Mouse (Mus musculus): Measurements from ENCODE around the gene Exosc10. TPM values are rescaled to one million over a fixed set of nuclear protein-coding genes. Genes with fewer than 3 reads are reported as not detected.

Gene Exosc10
- total RNA-seq, 1 experiment: 78.4 TPM

DNA sequence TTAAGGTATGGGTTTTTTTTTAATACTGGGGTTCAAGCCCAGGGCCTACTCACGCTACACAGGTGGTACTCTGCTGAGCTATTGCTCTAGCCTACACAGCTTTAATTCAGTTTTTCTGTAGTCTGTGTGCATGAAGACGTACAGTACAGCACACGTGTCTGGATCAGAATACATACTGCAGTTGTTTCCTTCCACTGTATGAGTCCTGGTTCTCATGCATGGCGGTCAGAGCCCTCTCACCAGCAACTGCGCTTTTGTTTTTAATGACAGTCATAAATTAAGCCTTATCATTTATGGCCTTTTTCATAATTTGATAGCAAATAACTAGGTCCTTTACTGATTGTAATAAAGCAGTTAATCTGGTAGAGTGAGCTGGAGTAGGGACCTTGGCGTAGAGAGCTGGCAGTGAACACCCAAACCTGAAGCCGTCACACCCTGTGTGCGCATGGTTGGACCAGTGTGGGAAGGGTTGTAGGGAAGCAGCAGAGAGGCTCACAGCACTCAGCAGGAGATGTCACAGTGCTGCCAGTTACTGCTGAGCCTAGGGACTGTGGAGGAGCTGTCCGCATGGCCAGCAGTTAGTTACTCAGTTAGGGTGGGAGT is 12.6 kb downstream of the Exosc10 start:
- TF ChIP-seq HCFC1 (IDR thresholded peaks at IDR 0.05; ENCODE audit: borderline replicate concordance, insufficient read depth, low read length) (no peak), ZNF384 (IDR thresholded peaks at IDR 0.05; ENCODE audit: low read depth, low read length) (no peak), MAFK (IDR thresholded peaks at IDR 0.05; ENCODE audit: insufficient read depth, low read depth, low read length) (no peak), ZC3H11A (IDR thresholded peaks at IDR 0.05; ENCODE audit: borderline replicate concordance, low read depth, low read length) (no peak), CHD2 (IDR thresholded peaks at IDR 0.05; ENCODE audit: low read depth, low read length) (no peak)
- Histone ChIP-seq H3K27ac (ENCODE audit: insufficient read depth, low read depth, low read length, poor library complexity, severe bottlenecking) (no peak overlapping the region), H3K9ac (ENCODE audit: insufficient read depth, low read depth, low read length, poor library complexity, severe bottlenecking) (no peak overlapping the region), H3K9me3 (ENCODE audit: control insufficient read depth, insufficient read depth, low read depth, low read length) (no peaks in the 10 kb centered on the region), H3K4me3 (ENCODE audit: insufficient read depth in 1 of 2, low read depth in 1 of 2, low read length in 2 of 2, poor library complexity in 1 of 2, severe bottlenecking in 1 of 2) (no peak overlapping the region), H3K36me3 (ENCODE audit: control insufficient read depth, insufficient read depth, low read length, poor library complexity, severe bottlenecking) (peaks cover 70% of the 10 kb centered on the region), H3K4me1 (ENCODE audit: control insufficient read depth in 2 of 2, insufficient read depth in 2 of 2, low read length in 2 of 2, poor library complexity in 1 of 2) (no peaks in the 10 kb centered on the region)
- no peak for DNase-seq (ENCODE audit: low read depth, low spot score)
- in situ Hi-C loops (cut with MboI; ENCODE audit: low sequenced_read_pairs in 2 of 2, unreplicated experiment in 2 of 2): no loop called here

DNA sequence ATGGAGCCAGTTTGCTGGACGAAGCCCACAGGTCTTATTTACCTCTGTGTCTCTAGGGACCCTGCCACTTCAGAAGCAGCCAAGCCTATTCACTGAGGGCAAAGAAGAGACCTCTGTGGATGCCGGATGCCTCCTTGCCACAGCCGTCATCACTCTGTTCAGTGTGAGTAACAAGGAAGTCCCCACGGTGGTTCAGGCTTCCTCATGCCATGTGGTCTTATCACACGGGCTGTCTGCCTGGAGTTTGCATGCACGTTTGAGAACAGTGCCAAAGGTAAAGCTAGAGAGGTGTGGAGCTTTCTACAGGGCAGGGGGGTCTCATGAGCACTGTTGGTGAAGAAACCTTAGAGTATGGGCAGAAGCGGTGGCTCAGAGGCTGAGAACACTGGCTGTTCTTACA is 15.0 kb downstream of the Exosc10 start:
- no peaks in the 10 kb centered on the region for H3K4me1 ChIP-seq (ENCODE audit: control insufficient read depth in 2 of 2, insufficient read depth in 2 of 2, low read length in 2 of 2, poor library complexity in 1 of 2)
- in situ Hi-C loops (cut with MboI; ENCODE audit: low sequenced_read_pairs in 2 of 2, unreplicated experiment in 2 of 2): no loop called here
- H3K36me3 ChIP-seq (ENCODE audit: control insufficient read depth, insufficient read depth, low read length, poor library complexity, severe bottlenecking): peaks cover 76% of the 10 kb centered on the region
- no peak for DNase-seq (ENCODE audit: low read depth, low spot score)
- H3K9ac ChIP-seq (ENCODE audit: insufficient read depth, low read depth, low read length, poor library complexity, severe bottlenecking): no peak overlapping the region
- H3K4me3 ChIP-seq (ENCODE audit: insufficient read depth in 1 of 2, low read depth in 1 of 2, low read length in 2 of 2, poor library complexity in 1 of 2, severe bottlenecking in 1 of 2): no peak overlapping the region
- H3K9me3 ChIP-seq (ENCODE audit: control insufficient read depth, insufficient read depth, low read depth, low read length): no peaks in the 10 kb centered on the region
- no peak for TF ChIP-seq CHD2 (IDR thresholded peaks at IDR 0.05; ENCODE audit: low read depth, low read length)
- H3K27ac ChIP-seq (ENCODE audit: insufficient read depth, low read depth, low read length, poor library complexity, severe bottlenecking): no peak overlapping the region

DNA sequence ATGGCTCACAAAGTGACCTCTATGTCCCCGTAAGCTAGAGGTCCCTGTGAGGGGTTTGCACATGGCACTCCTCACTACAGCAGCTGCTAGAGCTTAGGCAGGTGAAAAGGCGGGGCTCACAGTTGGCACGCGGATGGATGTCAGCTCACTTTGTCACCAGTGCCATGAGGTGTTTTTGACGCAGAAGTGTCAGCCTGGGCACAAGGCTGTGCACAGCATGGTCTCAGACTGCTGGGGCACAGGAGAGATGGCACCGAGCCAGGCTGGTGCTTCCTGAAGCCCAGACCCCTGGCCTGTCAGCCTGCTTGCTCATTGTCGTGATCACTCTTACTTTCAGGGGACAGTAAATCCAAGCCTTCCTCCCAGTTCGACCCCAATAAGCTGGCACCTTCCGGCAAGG is 22.5 kb downstream of the Exosc10 start:
- Histone ChIP-seq H3K9ac (ENCODE audit: insufficient read depth, low read depth, low read length, poor library complexity, severe bottlenecking) (no peak overlapping the region), H3K4me3 (ENCODE audit: insufficient read depth in 1 of 2, low read depth in 1 of 2, low read length in 2 of 2, poor library complexity in 1 of 2, severe bottlenecking in 1 of 2) (no peak overlapping the region)

DNA sequence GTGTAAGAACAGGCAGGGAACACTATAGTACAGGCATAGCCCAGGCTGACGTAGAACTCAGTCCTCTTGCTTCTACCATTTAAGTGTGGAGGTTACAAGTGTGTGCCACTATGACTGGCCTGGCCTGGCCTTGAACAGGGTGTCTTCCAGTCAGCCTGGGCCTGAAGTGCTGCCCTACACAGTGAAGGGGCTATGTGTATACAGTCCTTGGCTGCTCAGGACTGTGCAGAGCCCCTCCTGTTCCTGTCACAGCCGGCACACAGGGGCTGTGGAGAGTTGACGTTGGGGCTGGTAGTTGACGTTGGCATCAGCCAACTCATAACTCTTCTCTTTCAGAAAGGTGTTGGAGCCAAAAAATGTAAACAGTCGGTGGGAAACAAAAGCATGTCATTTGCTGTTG is 23.2 kb downstream of the Exosc10 start:
- in situ Hi-C loops (cut with MboI; ENCODE audit: low sequenced_read_pairs in 2 of 2, unreplicated experiment in 2 of 2): no loop called here
- H3K9ac ChIP-seq (ENCODE audit: insufficient read depth, low read depth, low read length, poor library complexity, severe bottlenecking): no peak overlapping the region
- peaks cover 56% of the 10 kb centered on the region for H3K36me3 ChIP-seq (ENCODE audit: control insufficient read depth, insufficient read depth, low read length, poor library complexity, severe bottlenecking)
- no peaks in the 10 kb centered on the region for H3K4me1 ChIP-seq (ENCODE audit: control insufficient read depth in 2 of 2, insufficient read depth in 2 of 2, low read length in 2 of 2, poor library complexity in 1 of 2)
- H3K27ac ChIP-seq (ENCODE audit: insufficient read depth, low read depth, low read length, poor library complexity, severe bottlenecking): no peak overlapping the region
- H3K9me3 ChIP-seq (ENCODE audit: control insufficient read depth, insufficient read depth, low read depth, low read length): no peaks in the 10 kb centered on the region
- TF ChIP-seq ZC3H11A (IDR thresholded peaks at IDR 0.05; ENCODE audit: borderline replicate concordance, low read depth, low read length) (no peak), HCFC1 (IDR thresholded peaks at IDR 0.05; ENCODE audit: borderline replicate concordance, insufficient read depth, low read length) (no peak), MAFK (IDR thresholded peaks at IDR 0.05; ENCODE audit: insufficient read depth, low read depth, low read length) (no peak), CHD2 (IDR thresholded peaks at IDR 0.05; ENCODE audit: low read depth, low read length) (no peak), ZNF384 (IDR thresholded peaks at IDR 0.05; ENCODE audit: low read depth, low read length) (no peak)
- H3K4me3 ChIP-seq (ENCODE audit: insufficient read depth in 1 of 2, low read depth in 1 of 2, low read length in 2 of 2, poor library complexity in 1 of 2, severe bottlenecking in 1 of 2): no peak overlapping the region
- no peak for DNase-seq (ENCODE audit: low read depth, low spot score)

More for the DNA sequence above, 22.5 kb downstream of the Exosc10 start:
- no peaks in the 10 kb centered on the region for H3K4me1 ChIP-seq (ENCODE audit: control insufficient read depth in 2 of 2, insufficient read depth in 2 of 2, low read length in 2 of 2, poor library complexity in 1 of 2)
- no peak overlapping the region; the same call in 1 of the 2 replicates for H3K27ac ChIP-seq (ENCODE audit: insufficient read depth, low read depth, low read length, poor library complexity, severe bottlenecking)
- TF ChIP-seq HCFC1 (IDR thresholded peaks at IDR 0.05; ENCODE audit: borderline replicate concordance, insufficient read depth, low read length) (no peak), ZC3H11A (IDR thresholded peaks at IDR 0.05; ENCODE audit: borderline replicate concordance, low read depth, low read length) (no peak), MAFK (IDR thresholded peaks at IDR 0.05; ENCODE audit: insufficient read depth, low read depth, low read length) (no peak), CHD2 (IDR thresholded peaks at IDR 0.05; ENCODE audit: low read depth, low read length) (no peak), ZNF384 (IDR thresholded peaks at IDR 0.05; ENCODE audit: low read depth, low read length) (no peak)
- H3K36me3 ChIP-seq (ENCODE audit: control insufficient read depth, insufficient read depth, low read length, poor library complexity, severe bottlenecking): peaks cover 62% of the 10 kb centered on the region
- DNase-seq (ENCODE audit: low read depth, low spot score): no peak
- no peaks in the 10 kb centered on the region for H3K9me3 ChIP-seq (ENCODE audit: control insufficient read depth, insufficient read depth, low read depth, low read length)
- in situ Hi-C loops (cut with MboI; ENCODE audit: low sequenced_read_pairs in 2 of 2, unreplicated experiment in 2 of 2): no loop called here

DNA sequence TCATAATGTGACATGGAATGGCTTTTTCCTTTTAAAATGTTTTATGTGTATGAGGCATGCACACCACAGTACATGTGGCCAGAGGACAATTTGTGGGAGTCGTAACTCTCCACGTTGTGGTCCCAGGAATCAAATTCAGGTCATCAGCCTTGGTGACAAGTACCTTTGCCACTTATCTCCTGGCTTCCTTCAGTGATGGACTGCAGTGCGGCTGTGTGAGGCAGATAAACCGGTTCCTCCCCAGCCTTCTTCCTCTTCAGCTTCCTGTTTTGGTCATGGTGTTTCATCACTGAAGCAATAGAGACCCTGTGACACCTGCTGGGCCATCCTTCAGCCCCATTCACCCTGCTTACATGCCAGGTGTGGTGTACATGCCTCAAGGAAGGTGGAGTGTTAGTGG is 25.0 kb downstream of the Exosc10 start:
- in situ Hi-C loops (cut with MboI; ENCODE audit: low sequenced_read_pairs in 2 of 2, unreplicated experiment in 2 of 2): no loop called here
- H3K4me1 ChIP-seq (ENCODE audit: control insufficient read depth in 2 of 2, insufficient read depth in 2 of 2, low read length in 2 of 2, poor library complexity in 1 of 2): peaks cover 0 to 5% of the 10 kb centered on the region in 2 experiments; a peak in 1 of 4 replicates
- H3K9me3 ChIP-seq (ENCODE audit: control insufficient read depth, insufficient read depth, low read depth, low read length): no peaks in the 10 kb centered on the region
- no peak overlapping the region for H3K9ac ChIP-seq (ENCODE audit: insufficient read depth, low read depth, low read length, poor library complexity, severe bottlenecking)
- peaks cover 43% of the 10 kb centered on the region for H3K36me3 ChIP-seq (ENCODE audit: control insufficient read depth, insufficient read depth, low read length, poor library complexity, severe bottlenecking)
- H3K27ac ChIP-seq (ENCODE audit: insufficient read depth, low read depth, low read length, poor library complexity, severe bottlenecking): no peak overlapping the region
- DNase-seq (ENCODE audit: low read depth, low spot score): no peak
- H3K4me3 ChIP-seq (ENCODE audit: insufficient read depth in 1 of 2, low read depth in 1 of 2, low read length in 2 of 2, poor library complexity in 1 of 2, severe bottlenecking in 1 of 2): no peak overlapping the region
- TF ChIP-seq ZC3H11A (IDR thresholded peaks at IDR 0.05; ENCODE audit: borderline replicate concordance, low read depth, low read length) (no peak), MAFK (IDR thresholded peaks at IDR 0.05; ENCODE audit: insufficient read depth, low read depth, low read length) (no peak), HCFC1 (IDR thresholded peaks at IDR 0.05; ENCODE audit: borderline replicate concordance, insufficient read depth, low read length) (no peak), CHD2 (IDR thresholded peaks at IDR 0.05; ENCODE audit: low read depth, low read length) (no peak), ZNF384 (IDR thresholded peaks at IDR 0.05; ENCODE audit: low read depth, low read length) (no peak)
